Mouse (Mus musculus) adrenal gland, postnatal 10 days (tissue): ENCODE results near the gene Lrrc63. TPM values are rescaled to one million over a fixed set of nuclear protein-coding genes. Genes with fewer than 3 reads are reported as not detected.
"Not testable (repeated sequence)": the region's sequence is repeated elsewhere in the genome, so short reads cannot be mapped to it uniquely, and the experiment has no call there.

Experiments used
- DNase-seq: peaks from one replicate; pipeline ENCODE4 v3.0.0; 2021; ENCODE audit warnings: mixed read lengths
- long read RNA-seq, 2 experiments: library from polyadenylated mRNA; stranded (forward); transcript quantifications; one replicate each; pipeline ENCODE4 v2.0.0; 2021
- total RNA-seq, 2 experiments: library from RNA; stranded (reverse); gene quantifications; 2 replicates each; pipeline ENCODE4 v1.2.3; 2021

Lrrc63 gene
- total RNA-seq, result not detected
- long read RNA-seq, experiment 1, result 0 reads
- long read RNA-seq, experiment 2, result 0 reads

DNA sequence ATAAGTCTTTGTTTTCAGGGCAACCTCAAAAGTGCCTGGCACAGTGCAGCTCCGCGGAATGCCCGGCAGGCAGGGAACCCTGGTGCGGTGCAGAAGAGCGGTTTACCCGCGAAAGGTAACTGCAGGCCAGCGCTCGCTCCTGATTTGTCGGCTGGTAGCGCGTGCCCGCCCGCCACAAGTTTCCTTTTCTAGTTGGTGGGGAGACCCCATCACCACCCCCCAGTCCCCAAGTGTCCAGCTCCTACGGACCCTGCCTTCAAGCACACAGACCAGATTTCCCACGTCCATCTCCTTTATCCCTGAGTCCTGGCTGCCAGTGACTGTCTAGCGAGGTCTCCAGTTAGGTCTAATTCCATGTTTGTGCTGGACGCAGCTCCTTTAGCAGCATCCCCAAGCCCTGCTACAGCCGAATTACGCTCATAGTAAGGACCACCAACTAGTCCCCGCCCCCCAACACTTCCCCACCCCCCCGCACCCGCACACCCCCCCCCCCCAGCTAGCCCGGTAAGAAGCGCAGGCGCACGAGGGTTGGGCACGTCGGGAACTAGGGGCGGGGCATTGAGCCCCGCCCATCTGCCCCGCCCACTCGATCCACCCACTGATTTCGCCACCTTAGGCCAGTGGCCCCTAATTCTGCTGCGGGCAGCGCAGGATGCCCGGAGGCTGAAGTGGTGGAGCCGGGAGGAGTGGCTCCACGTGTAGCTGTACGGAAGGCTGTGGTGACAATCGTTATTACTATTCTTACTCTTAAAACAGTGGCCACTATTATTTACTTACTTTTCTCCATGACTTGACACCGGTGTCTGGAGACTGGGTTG lies at the start of gene Lrrc63, which contains the start of gene Lcp1:
Gene Lrrc63 (minus strand): TSS at position 381 of the 818 bp plus-strand sequence.
Gene Lcp1 (plus strand): TSS at position 601 of the 818 bp plus-strand sequence.
- DNase-seq, result peak; percentile 89

DNA sequence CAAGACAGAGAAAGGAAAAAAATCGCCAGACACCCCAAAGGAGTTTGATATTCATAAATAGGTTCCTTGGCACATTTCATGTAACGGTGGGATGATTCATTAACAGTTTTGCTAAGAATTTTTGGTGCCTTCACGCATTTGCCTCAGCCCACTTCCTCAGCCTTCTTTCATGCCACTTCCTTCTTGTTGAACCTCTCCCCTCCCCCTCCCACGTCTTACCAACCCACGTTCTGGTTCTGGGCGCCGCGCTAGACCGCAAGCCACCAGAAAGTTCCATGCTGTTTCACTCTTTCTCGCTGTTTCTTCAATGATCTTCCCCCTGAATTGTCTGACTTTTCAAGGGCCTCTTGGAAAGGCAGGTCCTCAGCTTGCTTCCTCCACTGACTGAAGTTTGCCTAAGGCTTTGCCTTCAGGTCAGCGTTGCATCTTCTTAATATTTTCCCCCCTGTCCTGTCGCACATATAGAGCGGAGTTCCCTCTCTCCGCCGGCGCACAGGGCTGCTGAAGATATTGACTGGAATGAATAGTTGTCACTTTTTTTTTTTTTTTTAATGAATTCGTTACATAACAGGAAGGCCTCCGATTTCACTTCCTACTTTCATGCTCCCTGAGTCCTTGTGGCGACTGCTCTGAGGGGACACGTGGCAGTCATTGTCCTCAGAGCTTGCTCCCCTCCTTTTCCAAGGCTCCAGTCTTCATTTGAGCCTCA lies 48.7 kb upstream of the Lrrc63 start:
- no peak for DNase-seq

DNA sequence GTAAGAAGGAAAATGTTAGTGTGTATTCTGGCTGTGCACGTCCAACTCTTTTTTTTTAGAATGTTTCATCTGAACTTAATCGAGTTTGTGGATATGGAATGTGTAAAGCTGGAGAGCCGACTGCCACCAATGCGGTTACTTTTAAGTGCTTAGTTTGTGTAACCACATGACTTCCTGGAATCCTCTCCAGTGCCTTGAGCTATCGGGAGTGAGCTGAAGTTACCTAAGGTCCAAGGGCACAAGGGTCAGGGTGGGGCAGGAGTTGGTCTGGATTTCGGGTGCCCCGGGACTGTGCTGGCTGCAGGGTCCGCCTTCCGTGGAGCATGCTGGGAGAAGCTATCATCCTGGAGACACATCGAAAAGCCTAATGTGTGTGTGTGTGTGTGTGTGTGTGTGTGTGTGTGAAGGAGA lies 48.1 kb upstream of the Lrrc63 start:
- no peak for DNase-seq

DNA sequence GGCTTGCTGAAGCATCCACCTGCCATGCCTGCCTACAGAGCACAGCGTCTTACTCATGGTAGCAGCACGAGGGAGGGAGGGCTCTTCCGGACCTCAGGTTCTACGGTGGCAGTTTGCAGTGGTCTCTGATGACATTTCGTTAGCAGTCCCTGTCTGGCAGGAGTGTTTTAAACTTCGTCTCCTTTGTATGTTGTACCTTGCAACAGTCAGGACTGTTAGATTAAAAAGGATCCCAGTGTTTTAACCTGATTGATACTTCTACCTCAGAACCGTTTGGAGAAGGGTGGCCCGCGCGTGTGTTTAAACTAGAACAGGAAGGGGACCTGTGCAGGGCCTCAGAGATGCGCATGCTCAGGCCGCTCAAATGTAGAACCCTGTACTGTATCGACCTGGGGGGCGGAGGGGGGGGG lies 47.7 kb upstream of the Lrrc63 start:
- no peak for DNase-seq

DNA sequence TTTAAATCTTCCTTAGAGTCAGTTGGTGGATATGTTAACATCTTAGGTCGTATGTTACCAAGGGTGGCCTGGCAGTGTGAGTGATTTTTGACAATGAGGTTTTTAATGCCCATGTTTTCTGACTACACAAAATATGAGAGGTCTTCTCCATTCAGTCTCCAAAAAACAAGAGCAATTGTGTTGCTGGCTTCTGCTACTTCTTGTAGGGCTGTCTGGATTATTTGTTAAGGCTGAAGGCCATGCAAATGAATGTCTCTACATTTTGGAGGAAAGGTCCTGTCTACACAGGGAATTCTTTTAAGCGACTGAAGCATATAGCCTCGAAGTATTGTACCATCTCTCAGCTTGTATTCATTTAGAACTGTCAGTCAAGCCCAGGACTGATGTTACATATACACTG lies 46.7 kb upstream of the Lrrc63 start:
- DNase-seq, result no peak

DNA sequence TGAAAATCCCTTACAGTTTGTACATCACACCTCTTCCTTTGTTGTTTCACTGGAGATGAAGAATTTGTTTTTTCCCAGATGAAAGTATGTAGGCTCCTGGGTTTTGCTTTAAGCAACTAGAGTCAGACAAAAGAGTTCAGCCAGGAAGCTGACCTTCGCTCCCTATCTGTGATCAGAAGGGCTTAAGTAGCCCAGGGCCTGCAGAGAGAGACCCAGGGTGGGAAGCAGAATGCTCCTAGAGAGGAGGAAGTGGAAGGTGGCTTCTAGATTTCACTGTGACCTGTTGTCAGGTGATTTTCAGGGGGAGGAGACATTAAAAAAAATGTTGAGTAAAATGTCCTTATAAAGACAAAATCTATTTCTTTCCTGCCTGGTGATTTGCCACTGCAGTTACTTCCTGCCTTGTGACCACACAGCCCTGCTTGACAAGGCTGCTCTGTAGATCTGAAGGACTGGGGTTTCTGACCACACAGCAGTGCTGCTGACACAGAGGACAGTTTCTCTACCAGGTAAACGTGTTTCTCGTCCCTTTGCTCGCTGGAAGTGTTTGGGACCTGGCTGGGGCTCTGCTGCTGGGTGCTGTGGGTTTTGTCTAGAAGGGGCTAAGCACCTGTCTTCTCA lies 45.9 kb upstream of the Lrrc63 start:
- DNase-seq, result no peak

DNA sequence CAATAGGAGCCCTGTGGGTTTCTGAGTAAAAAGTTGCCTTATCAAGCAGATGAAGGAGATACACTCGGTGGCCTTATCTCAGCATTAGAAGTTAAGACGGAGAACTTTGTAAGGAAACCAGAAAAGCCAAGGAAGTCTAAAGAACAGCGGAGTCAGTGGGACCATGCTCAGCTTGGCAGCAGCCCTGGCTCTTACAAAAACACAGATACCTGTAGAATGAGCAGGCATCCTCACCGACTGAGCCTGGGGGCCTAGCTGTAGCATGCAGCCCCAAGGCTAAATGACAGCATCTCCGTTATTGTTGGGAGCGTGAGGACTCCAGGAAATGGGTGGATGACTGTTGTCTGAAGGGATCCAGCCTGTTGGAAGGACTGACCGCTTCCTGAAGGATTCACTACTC lies 45.1 kb upstream of the Lrrc63 start:
- no peak for DNase-seq

DNA sequence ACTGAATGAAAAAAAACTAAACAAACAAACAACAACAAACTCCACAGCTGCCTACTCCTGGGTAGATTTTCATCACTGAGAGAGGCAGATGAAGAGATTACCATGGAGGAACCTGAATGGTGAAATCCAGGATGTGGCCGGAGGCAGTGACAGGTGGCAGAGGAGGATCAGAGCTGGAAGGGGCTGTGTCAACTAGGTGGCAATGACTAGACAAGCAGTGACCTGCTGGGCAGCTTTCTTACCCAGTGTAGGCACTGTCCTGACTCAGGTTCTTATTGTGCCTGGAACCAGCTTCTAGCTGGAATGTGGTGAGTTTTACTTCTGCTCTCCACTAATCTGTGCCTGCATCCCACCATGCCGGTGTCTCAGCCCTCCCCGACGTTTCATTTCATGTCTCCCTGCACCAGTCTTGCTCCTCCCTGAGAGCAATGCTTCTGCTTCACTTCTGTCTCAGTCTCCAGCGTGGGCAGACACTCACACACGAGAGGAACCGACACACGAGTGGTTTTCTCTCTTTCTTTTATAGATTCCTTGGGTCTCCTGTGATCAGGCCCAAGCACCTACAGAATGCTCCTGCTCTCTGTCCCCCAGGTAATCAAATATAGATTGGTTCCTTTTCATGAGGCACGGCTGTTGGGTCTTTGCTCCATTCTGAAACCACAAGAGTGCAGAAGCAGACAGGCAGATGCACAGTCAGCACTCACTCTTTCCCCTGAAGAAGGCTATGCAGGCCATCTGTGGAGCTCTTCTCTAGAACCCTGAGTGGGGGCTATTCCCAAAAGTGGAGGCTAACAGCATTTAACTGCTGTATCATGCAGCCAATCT lies 44.3 kb upstream of the Lrrc63 start:
- DNase-seq, result no peak

DNA sequence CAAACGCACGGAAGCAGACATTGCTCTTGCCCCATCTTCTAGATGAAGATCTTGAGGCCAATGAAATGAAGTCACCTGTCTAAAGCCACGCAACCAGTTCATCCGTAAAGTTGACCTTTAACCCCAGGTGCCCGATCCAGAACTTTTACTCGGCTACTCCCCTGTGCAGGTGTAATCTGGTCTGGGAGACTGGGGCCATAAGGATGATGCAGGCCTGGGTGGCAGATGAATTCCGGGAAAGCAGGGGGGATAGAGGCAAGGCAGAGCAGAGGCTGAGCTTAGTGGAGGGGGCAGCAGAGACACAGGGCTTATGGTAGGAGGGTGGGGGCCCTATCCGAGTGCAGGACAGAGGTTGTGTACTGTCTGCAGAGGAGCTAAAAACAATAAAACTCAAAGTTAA lies 43.6 kb upstream of the Lrrc63 start:
- DNase-seq, result no peak

DNA sequence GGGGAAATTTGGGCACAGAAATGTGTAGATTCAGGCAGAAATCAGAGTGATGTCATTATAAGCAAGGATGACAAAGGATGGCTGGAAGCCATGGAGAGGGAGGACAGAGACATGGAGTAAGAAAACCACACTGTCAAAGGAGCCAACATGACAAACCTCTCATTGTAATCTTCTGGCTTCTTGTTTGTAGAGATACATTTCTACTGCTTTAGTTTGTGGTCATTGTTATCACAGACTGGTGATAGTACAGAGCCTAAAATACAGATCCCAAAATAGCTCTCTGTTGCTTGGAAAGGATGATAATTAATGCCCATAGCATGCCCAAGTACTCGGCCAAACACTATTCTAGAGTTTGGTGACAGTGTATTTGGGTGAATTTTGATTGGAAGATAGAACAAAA lies 39.9 kb upstream of the Lrrc63 start:
- DNase-seq, result no peak

DNA sequence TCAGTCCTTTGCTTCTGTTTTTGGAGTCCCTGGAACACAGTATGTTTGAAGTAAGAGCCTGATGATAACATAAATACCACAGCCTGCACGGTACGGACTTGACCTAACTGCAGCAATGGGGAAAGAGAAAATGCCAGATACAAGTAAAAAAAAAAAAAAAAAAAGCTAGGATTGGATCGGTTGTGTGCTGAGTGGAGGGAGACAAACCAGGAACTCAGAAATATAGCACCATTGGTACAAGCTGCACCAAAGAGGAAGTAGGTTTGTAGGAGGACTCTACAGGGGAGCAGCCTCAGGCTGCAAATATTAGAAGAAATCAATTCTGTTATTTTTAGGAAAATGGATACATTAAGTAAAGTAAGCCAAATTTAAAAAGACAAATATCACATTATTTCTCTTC lies 37.8 kb upstream of the Lrrc63 start:
- DNase-seq, result no peak

- no peak for DNase-seq
Measured at GRCm38 (mm10) chr14:75165574-75166131, 35.0 kb upstream of the Lrrc63 start.

- no peak for DNase-seq
Measured at GRCm38 (mm10) chr14:75164345-75164744, 33.7 kb upstream of the Lrrc63 start.

GRCm38 (mm10) chr14:75163866-75164265 lies 33.2 kb upstream of the Lrrc63 start:
- DNase-seq, result no peak

DNA sequence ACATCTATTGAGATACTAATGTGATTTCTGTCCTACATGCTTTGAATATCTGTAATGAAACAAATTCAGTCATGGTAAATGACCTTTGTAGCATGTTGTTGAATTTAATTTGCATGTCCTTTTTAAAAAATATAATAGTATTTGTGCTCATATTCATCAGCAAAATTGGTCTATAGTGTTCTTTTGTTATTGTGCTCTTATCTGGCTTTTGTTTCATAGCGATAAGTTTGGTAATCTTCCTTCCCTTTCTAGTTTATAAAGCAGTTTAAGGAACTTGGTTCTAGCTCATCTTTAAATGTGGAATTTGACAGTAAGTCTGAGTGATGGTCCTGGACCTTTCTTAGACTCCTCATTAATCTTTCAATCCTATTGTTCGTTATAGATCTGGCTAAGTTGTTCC lies 28.7 kb upstream of the Lrrc63 start:
- no peak for DNase-seq

- DNase-seq, result no peak
Measured at GRCm38 (mm10) chr14:75154481-75154880, 23.8 kb upstream of the Lrrc63 start.

- no peak for DNase-seq
Measured at GRCm38 (mm10) chr14:75151146-75151545, 20.5 kb upstream of the Lrrc63 start.

GRCm38 (mm10) chr14:75150653-75151052 lies 20.0 kb upstream of the Lrrc63 start:
- no peak for DNase-seq

DNA sequence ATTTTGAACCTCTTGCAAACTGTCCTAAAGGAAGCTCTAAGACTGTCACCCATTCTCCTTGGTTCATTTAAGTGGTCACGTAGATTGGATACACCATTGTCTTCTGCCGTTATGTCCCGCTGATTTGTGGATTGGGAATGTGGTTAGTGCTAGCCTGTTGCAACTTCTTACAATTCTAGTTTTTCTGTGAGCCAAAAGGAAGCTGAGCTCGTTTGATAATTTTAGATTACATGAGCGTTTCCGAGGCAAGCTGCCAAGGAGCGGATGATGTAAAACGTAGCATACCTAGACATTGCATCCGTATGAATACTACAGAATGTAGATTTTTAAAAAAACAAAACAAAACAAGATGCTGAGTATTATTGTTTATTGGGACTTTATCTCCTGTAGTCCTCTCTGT lies 17.5 kb upstream of the Lrrc63 start:
- peak; percentile 3 for DNase-seq

DNA sequence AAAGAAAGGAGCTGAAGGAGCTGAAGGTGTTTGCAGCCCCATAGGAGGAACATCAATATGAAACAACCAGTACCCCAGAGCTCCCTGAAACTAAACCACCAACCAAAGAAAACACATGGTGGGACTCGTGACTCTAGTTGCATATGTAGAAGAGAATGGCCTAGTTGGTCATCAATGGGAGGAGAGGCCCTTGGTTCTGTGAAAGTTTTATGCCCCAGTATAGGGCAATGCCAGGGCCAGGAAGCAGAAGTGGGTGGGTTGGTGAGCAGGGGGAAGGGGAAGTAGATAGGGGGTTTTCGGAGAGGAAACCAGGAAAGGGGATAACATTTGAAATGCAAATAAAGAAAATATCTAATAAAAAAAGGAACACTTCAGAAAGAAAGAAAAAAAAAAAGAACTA lies 17.0 kb upstream of the Lrrc63 start:
- DNase-seq, result not testable (repeated sequence)

DNA sequence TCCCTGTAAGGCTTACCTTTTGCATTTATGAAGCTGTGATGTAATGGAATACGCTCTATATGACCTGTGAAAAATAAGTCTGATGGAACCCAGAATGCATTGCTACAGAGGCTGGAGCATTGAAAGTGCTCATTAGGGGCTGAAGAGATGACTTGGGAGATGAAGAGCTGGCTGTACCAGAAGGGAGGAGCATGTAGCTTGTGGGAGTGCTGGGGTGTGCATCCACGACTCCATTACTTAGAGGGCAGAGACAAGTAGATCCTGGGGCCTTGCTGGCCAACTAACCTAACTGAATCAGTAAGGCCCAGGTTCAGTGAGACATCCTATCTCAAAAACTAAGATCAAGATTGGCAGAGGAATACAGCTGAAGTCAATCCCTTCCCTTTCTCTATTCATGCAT lies 8.5 kb upstream of the Lrrc63 start:
- DNase-seq, result no peak

- DNase-seq, result no peak
Measured at GRCm38 (mm10) chr14:75138503-75138902, 7.8 kb upstream of the Lrrc63 start.
